Mouse (Mus musculus): Measurements from ENCODE around the gene Iqcd. TPM values are rescaled to one million over a fixed set of nuclear protein-coding genes. Genes with fewer than 3 reads are reported as not detected.

Iqcd gene
- polyA plus RNA-seq, 1 experiment from 2014 or later = 0.70 TPM

- Histone ChIP-seq H3K4me2 (replicated peaks) (peak overlapping the region; percentile 95), H3K4me3 (peak overlapping the region; percentile 73), H3K27ac (peak overlapping the region; percentile 18; the same call in 1 of the 2 replicates), H3K4me1 (peaks cover 26% of the 10 kb centered on the region), H3K27me3 (no peaks in the 10 kb centered on the region), H3K9me3 (no peaks in the 10 kb centered on the region), H3K9ac (peak overlapping the region; percentile 72), H3K36me3 (peaks cover 12% of the 10 kb centered on the region)
- 1% methylated on average over 29 of the region's 29 CpGs for WGBS
- no peak; the same call in 1 of the 2 replicates for ATAC-seq (ENCODE audit: insufficient number of reproducible peaks, insufficient read depth, low FRiP score, low TSS enrichment)
These were observed 762 bp upstream of the Iqcd start for GRCm38 (mm10) chr5:120587940-120588568.

DNA sequence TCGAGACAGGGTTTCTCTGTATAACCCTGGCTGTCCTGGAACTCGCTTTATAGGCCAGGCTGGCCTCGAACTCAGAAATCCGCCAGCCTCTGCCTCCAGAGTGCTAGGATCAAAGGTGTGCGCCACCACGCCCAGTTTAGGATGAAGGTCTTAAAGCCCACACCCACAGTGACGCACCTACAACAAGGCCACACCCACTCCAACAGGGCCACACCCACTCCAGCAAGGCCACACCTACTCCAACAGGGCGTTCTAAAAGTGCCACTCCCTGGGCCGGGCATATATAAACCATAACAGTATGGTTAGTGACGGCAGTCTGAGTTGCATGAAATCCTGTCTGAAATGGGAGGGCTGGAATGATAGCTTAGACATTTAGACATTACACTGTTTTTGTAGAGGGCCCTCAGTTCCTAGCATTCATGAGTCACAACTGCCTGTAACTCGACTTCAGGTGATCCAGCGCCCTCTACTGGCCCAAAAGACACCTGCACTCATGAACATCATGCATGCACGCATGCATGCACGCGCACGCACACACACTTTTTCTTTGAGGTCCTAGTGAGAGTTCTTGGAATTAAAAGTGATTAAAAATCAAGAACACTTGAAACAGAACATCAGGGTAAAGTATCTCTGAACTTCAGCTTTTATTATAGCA, 1.7 kb downstream of the Iqcd start:
- Histone ChIP-seq H3K4me3 (no peak overlapping the region), H3K4me2 (replicated peaks) (no peak overlapping the region), H3K27ac (no peak overlapping the region), H3K4me1 (peaks cover 21% of the 10 kb centered on the region), H3K36me3 (no peaks in the 10 kb centered on the region), H3K27me3 (no peaks in the 10 kb centered on the region), H3K9me3 (no peaks in the 10 kb centered on the region), H3K9ac (no peak overlapping the region)
- no peak for ATAC-seq (ENCODE audit: insufficient number of reproducible peaks, insufficient read depth, low FRiP score, low TSS enrichment)
- 72% methylated on average over 16 of the region's 16 CpGs for WGBS

GRCm38 (mm10) chr5:120592141-120592540, 3.3 kb downstream of the Iqcd start:
- Histone ChIP-seq H3K4me3 (no peak overlapping the region), H3K4me1 (peaks cover 12% of the 10 kb centered on the region), H3K36me3 (no peaks in the 10 kb centered on the region), H3K4me2 (replicated peaks) (no peak overlapping the region), H3K9ac (no peak overlapping the region), H3K27me3 (no peaks in the 10 kb centered on the region), H3K27ac (no peak overlapping the region), H3K9me3 (no peaks in the 10 kb centered on the region)
- 66% methylated on average over 7 of the region's 7 CpGs for WGBS
- no peak for ATAC-seq (ENCODE audit: insufficient number of reproducible peaks, insufficient read depth, low FRiP score, low TSS enrichment)

GRCm38 (mm10) chr5:120594485-120594884, 5.7 kb downstream of the Iqcd start:
- no peaks in the 10 kb centered on the region for H3K9me3 ChIP-seq
- 85% methylated on average over 6 of the region's 6 CpGs for WGBS
- ATAC-seq (ENCODE audit: insufficient number of reproducible peaks, insufficient read depth, low FRiP score, low TSS enrichment) = no peak
- H3K4me1 ChIP-seq = no peaks in the 10 kb centered on the region
- H3K27ac ChIP-seq = no peak overlapping the region
- no peak overlapping the region for H3K9ac ChIP-seq
- H3K27me3 ChIP-seq = no peaks in the 10 kb centered on the region
- H3K4me3 ChIP-seq = no peak overlapping the region
- no peak overlapping the region for H3K4me2 ChIP-seq (replicated peaks)
- H3K36me3 ChIP-seq = no peaks in the 10 kb centered on the region

DNA sequence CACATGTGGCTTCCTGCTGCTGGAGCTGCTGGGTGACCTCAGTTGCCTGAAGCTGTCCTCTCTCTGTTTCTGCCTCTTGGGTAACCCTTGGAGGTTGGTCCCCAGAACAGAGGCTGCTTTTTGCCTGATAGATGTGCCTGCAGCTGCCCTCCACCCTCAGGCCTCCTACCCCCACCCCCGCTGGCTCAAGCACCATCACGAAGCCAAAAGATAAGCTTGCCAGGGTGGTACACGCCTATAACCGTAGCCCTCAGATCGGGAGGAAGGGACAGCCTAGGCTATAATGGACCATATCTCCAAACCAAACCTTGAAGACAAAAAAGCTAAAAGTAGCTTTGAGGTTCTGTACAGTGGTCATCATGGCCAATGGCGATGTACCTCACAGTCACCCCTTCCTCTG, 10.8 kb downstream of the Iqcd start:
- no peak overlapping the region for H3K9ac ChIP-seq
- H3K27me3 ChIP-seq = no peaks in the 10 kb centered on the region
- ATAC-seq (ENCODE audit: insufficient number of reproducible peaks, insufficient read depth, low FRiP score, low TSS enrichment) = no peak
- H3K36me3 ChIP-seq = no peaks in the 10 kb centered on the region
- 88% methylated on average over 6 of the region's 6 CpGs for WGBS
- H3K27ac ChIP-seq = no peak overlapping the region
- H3K4me3 ChIP-seq = no peak overlapping the region
- no peaks in the 10 kb centered on the region for H3K4me1 ChIP-seq
- H3K9me3 ChIP-seq = no peaks in the 10 kb centered on the region
- H3K4me2 ChIP-seq (replicated peaks) = no peak overlapping the region

DNA sequence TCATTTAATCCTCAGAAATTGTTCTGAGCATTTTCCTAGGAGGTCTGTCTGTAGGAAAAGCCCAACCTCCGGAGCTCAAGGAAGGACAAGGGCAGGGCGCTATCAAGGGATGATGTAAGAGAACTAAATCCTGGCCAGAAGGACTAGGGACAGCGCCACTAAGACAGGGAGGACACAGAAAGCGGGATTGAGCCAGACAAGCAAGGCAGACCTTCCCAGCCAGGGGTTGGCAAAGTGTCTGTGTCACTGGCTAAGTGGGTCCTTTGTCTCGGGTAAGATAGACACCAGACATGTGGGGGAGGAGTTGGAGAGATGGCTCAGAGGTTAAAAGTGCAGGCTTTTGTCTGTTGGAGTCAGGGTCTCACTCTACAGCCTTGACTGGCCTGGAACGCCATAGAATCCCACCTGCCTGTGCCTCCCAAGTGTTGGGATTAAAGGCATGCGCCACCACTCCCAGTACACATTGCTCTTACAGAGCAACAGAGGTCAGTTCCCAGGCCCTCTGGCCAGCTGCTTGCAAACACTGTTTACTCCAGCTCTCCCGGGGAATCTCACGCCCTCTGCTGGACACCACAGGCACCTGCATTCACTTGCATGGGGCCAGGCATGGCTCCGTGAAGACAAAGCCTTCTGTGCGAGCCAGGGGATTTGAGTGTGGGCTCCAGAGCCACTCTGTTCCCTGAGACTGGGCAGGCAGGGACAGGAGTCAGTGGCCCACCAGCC, 12.3 kb downstream of the Iqcd start:
- Histone ChIP-seq H3K9ac (no peak overlapping the region), H3K27ac (no peak overlapping the region), H3K4me1 (peaks cover 5% of the 10 kb centered on the region), H3K27me3 (no peaks in the 10 kb centered on the region), H3K9me3 (no peaks in the 10 kb centered on the region), H3K36me3 (no peaks in the 10 kb centered on the region), H3K4me2 (replicated peaks) (no peak overlapping the region), H3K4me3 (no peak overlapping the region)
- no peak for ATAC-seq (ENCODE audit: insufficient number of reproducible peaks, insufficient read depth, low FRiP score, low TSS enrichment)
- 58% methylated on average over 11 of the region's 11 CpGs for WGBS

- Histone ChIP-seq H3K4me2 (replicated peaks) (no peak overlapping the region), H3K4me1 (peaks cover 5% of the 10 kb centered on the region), H3K36me3 (no peaks in the 10 kb centered on the region), H3K9me3 (no peaks in the 10 kb centered on the region), H3K4me3 (no peak overlapping the region), H3K27me3 (no peaks in the 10 kb centered on the region), H3K27ac (no peak overlapping the region), H3K9ac (no peak overlapping the region)
- no peak for ATAC-seq (ENCODE audit: insufficient number of reproducible peaks, insufficient read depth, low FRiP score, low TSS enrichment)
- WGBS = 89% methylated on average over 12 of the region's 12 CpGs
These were observed 13.4 kb downstream of the Iqcd start for GRCm38 (mm10) chr5:120602210-120602609.

DNA sequence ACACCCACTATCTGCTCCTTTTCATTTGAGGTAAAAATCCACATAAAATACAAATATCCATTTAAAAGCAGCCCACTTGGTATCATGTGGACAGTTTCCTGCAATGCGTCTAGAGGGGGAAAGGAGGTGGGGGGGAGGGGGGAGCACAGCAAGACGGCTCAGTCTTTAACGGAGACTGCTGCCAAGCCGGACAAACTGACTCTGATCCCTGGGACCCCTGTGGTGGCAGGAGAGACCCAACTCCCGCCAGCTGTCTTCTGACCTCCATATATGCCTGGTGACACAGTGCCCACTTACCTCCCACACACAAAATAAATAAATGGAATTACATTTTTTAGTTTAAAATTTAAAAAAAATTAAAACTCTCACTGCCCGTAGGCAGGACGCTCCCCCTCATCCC, 14.7 kb downstream of the Iqcd start:
- no peaks in the 10 kb centered on the region for H3K27me3 ChIP-seq
- H3K4me3 ChIP-seq = no peak overlapping the region
- H3K27ac ChIP-seq = no peak overlapping the region
- 63% methylated on average over 7 of the region's 7 CpGs for WGBS
- H3K36me3 ChIP-seq = 0 out of 2 replicates have a peak, but pooled peaks cover 3% of the 10 kb centered on the region
- H3K9me3 ChIP-seq = no peaks in the 10 kb centered on the region
- H3K4me2 ChIP-seq (replicated peaks) = no peak overlapping the region
- no peak for ATAC-seq (ENCODE audit: insufficient number of reproducible peaks, insufficient read depth, low FRiP score, low TSS enrichment)
- H3K4me1 ChIP-seq = peaks cover 5% of the 10 kb centered on the region
- H3K9ac ChIP-seq = no peak overlapping the region

- peaks cover 5% of the 10 kb centered on the region for H3K4me1 ChIP-seq
- 1% methylated on average over 6 of the region's 6 CpGs for WGBS
- H3K9me3 ChIP-seq = no peaks in the 10 kb centered on the region
- peak overlapping the region; percentile 63 for H3K4me2 ChIP-seq (replicated peaks)
- H3K27ac ChIP-seq = 0 out of 2 replicates have a peak overlapping the region, but pooled peaks have one; percentile 57
- H3K36me3 ChIP-seq = peaks cover 13% of the 10 kb centered on the region; the same call in 1 of the 2 replicates
- H3K27me3 ChIP-seq = no peaks in the 10 kb centered on the region
- ATAC-seq (ENCODE audit: insufficient number of reproducible peaks, insufficient read depth, low FRiP score, low TSS enrichment) = peak; percentile 49; the same call in 1 of the 2 replicates
- peak overlapping the region; percentile 34 for H3K4me3 ChIP-seq
- peak overlapping the region; percentile 40 for H3K9ac ChIP-seq
These were observed 16.0 kb downstream of the Iqcd start for GRCm38 (mm10) chr5:120604839-120605238.

- under 1% methylated on average over 10 of the region's 10 CpGs for WGBS
These were observed 16.4 kb downstream of the Iqcd start for GRCm38 (mm10) chr5:120605241-120605661.

GRCm38 (mm10) chr5:120605688-120606087, 16.9 kb downstream of the Iqcd start:
- WGBS = 1% methylated on average over 6 of the region's 8 CpGs
- Histone ChIP-seq H3K9ac (no peak overlapping the region; the same call in 1 of the 2 replicates), H3K4me3 (peak overlapping the region; percentile 34), H3K9me3 (no peaks in the 10 kb centered on the region), H3K4me1 (peaks cover 5% of the 10 kb centered on the region), H3K27me3 (no peaks in the 10 kb centered on the region), H3K27ac (no peak overlapping the region), H3K4me2 (replicated peaks) (peak overlapping the region; percentile 63), H3K36me3 (peaks cover 13% of the 10 kb centered on the region; the same call in 1 of the 2 replicates)
- ATAC-seq (ENCODE audit: insufficient number of reproducible peaks, insufficient read depth, low FRiP score, low TSS enrichment) = peak; percentile 19; the same call in 1 of the 2 replicates

More at GRCm38 (mm10) chr5:120605241-120605661, 16.4 kb downstream of the Iqcd start:
- Histone ChIP-seq H3K27ac (0 out of 2 replicates have a peak overlapping the region, but pooled peaks have one; percentile 57), H3K4me2 (replicated peaks) (peak overlapping the region; percentile 63), H3K36me3 (peaks cover 13% of the 10 kb centered on the region; the same call in 1 of the 2 replicates), H3K4me3 (peak overlapping the region; percentile 34), H3K4me1 (peaks cover 5% of the 10 kb centered on the region), H3K9ac (peak overlapping the region; percentile 40), H3K9me3 (no peaks in the 10 kb centered on the region), H3K27me3 (no peaks in the 10 kb centered on the region)
- ATAC-seq (ENCODE audit: insufficient number of reproducible peaks, insufficient read depth, low FRiP score, low TSS enrichment) = 0 out of 2 replicates have a peak, but pooled peaks have one; percentile 48

All from embryonic facial prominence, embryonic 12.5 days (tissue).